Mouse (Mus musculus) hindbrain, embryonic 16.5 days (tissue): ENCODE measurements around the gene Kcnab1. TPM values are rescaled to one million over a fixed set of nuclear protein-coding genes. Genes with fewer than 3 reads are reported as not detected.

Experiments used
- ATAC-seq: fragments of 200-750 bp; cut with Nextera tagmentation; 2 replicates; pipeline ENCODE4 v1.8.0; 2017; ENCODE audit warnings: moderate TSS enrichment, moderate library complexity
- H3K27ac ChIP-seq: fragments of 300-500 bp; sonication (generic); 2 replicates; pipeline ENCODE4 v1.5.1; 2014; ENCODE audit warnings: low read depth, mild to moderate bottlenecking, control low read depth, low read length, moderate library complexity
- H3K27me3 ChIP-seq: fragments of 300-500 bp; sonication (generic); replicated peaks from 2 replicates; pipeline ENCODE4 v1.6.1; 2014; ENCODE audit warnings: low read length; ENCODE audit not compliant: control insufficient read depth, insufficient read depth
- H3K36me3 ChIP-seq: fragments of 300-500 bp; sonication (generic); 2 replicates; pipeline ENCODE4 v1.6.1; 2014; ENCODE audit warnings: mild to moderate bottlenecking, low read length, moderate library complexity, mixed read lengths; ENCODE audit not compliant: control insufficient read depth, insufficient read depth
- H3K4me1 ChIP-seq: fragments of 300-500 bp; sonication (generic); 2 replicates; pipeline ENCODE4 v1.6.1; 2014; ENCODE audit warnings: low read depth, low read length; ENCODE audit not compliant: control insufficient read depth, insufficient read depth
- H3K4me2 ChIP-seq: fragments of 300-500 bp; sonication (generic); 2 replicates; pipeline ENCODE4 v1.6.1; 2014; ENCODE audit warnings: mild to moderate bottlenecking, low read length, control low read depth, moderate library complexity
- H3K4me3 ChIP-seq: fragments of 300-500 bp; sonication (generic); 2 replicates; pipeline ENCODE4 v1.5.1; 2014; ENCODE audit warnings: mild to moderate bottlenecking, low read length, control low read depth, moderate library complexity
- H3K9ac ChIP-seq: fragments of 300-500 bp; sonication (generic); 2 replicates; pipeline ENCODE4 v1.6.1; 2014; ENCODE audit warnings: low read depth, mild to moderate bottlenecking, control low read depth, low read length, moderate library complexity
- H3K9me3 ChIP-seq: fragments of 300-500 bp; sonication (generic); 2 replicates; pipeline ENCODE4 v1.6.1; 2014; ENCODE audit warnings: mild to moderate bottlenecking, low read length, moderate library complexity; ENCODE audit not compliant: control insufficient read depth
- WGBS: fragments of 180-500 bp; shearing (Covaris S2); extraction: QIAGEN DNeasy Blood & Tissue Kit; methylation state at CpG from one replicate; pipeline ENCODE4 v1.1.7; 2014; 5-methylcytosine and 5-hydroxymethylcytosine counted together
- polyA plus RNA-seq: library from polyadenylated mRNA; unstranded; fragments of >200 nt; fragmentation: Nextera tagmentation; extraction: Ambion mirVana; gene quantifications from 2 replicates; pipeline ENCODE4 v1.2.1, GENCODE M21; 2015

Gene Kcnab1
- polyA plus RNA-seq, 1 experiment from 2014 or later, result 12.2 TPM

DNA sequence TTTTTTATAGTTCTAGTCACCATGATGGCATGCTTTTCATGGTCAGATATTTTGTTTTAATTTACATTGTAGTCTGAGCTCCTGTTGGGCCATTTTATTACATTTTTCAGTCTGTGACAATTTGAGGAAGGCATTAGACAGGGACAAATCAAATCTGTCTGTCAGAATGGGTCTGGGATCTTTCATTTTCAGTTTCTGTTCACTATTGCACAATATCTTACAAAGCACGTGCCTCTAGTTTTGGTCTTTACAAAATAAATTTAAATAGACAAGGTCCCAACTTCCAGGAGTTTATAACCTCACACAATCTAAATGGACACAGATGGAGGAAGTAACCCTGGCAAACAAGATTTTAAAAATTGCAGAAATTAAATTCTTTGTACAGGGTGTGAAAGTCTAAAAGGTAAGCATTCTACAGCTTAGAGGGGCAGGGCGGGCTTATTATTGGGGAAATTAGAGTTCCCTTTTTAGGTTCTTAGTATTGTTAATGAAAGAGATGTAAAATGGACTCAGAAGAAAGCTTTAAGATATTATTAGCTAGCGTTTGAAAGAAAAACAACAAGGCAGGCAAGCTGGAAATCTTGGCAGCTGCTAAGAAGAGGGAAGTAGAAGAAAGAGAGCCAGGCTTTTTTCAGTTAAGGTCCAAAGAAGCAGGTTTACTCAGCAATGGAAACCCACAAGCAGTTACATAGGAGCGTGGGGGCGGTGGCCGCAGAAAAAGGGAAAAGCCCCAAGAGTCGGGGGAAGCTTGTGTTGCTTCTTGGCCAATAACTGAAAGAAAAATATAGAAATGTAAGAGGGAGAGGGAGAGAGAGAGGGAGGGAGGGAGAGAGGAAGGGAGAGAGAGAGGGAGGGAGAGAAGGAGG lies 78.9 kb downstream of the Kcnab1 start:
- no peak overlapping the region for H3K4me3 ChIP-seq
- WGBS, result 74% methylated on average over 7 of the region's 7 CpGs
- no peak overlapping the region for H3K9ac ChIP-seq
- H3K4me1 ChIP-seq, result no peaks in the 10 kb centered on the region
- H3K36me3 ChIP-seq, result no peaks in the 10 kb centered on the region
- H3K27ac ChIP-seq, result no peak overlapping the region
- no peak overlapping the region for H3K4me2 ChIP-seq
- no peaks in the 10 kb centered on the region for H3K27me3 ChIP-seq
- ATAC-seq, result no peak
- no peaks in the 10 kb centered on the region for H3K9me3 ChIP-seq

DNA sequence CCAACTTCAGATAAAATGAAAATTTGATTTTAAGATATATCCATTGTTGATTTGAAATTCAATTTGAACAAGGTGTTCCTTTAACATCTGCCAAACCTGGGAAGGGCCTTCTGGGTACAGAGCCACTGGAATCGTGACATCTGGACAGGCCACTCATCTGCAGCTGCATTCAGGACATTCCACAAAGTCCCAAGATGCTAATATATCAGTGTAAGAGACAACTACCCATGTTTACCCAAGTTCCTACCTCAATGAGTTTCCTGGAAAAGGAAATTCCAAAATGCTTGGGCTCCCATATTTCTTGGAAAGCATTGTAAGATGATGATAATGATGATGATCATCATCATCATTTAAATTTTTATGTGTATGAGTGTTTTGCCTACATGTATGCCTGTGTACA lies 91.4 kb downstream of the Kcnab1 start:
- Histone ChIP-seq H3K4me2 (no peak overlapping the region), H3K4me1 (no peaks in the 10 kb centered on the region), H3K9me3 (no peaks in the 10 kb centered on the region), H3K27ac (no peak overlapping the region), H3K9ac (no peak overlapping the region), H3K27me3 (no peaks in the 10 kb centered on the region), H3K4me3 (no peak overlapping the region), H3K36me3 (no peaks in the 10 kb centered on the region)
- no peak for ATAC-seq
- 76% methylated on average over 1 of the region's 1 CpGs for WGBS

DNA sequence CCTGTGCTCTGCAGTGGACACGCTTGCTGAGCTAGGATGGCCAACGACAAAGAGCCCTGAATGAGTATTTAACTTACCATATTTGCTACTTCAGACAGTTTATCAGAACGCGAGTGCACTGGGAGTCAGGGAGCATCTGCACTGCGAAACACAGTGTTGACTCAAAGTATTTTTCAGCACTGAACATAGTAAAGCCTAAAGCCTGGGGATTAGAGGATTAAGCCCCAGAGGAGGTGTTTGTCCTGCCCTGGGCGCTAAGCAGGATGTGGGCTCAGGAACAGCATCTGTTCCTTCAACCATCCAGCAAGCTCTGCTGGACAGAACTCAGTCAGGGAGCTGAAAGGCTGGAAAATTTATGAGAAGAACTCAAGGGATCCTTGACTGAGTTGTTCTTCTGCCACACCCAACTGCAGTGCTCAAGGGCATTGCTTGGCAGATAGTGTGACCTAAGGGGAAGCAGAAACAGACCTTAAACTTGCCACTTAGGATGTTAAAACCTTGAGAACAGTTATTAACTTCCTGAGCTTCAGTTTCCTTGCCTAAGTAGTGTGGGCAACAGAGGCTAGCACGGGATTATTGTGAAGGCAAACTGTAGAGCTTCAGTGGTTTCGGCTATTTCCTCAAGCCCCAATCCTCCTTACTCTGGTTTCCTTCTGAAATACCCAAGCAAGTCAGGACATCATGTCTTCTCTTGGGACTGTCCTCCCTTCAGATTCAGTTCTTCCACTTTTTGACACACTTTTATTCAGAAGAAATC lies 94.4 kb downstream of the Kcnab1 start:
- no peak for ATAC-seq
- Histone ChIP-seq H3K9me3 (no peaks in the 10 kb centered on the region), H3K27me3 (no peaks in the 10 kb centered on the region), H3K36me3 (no peaks in the 10 kb centered on the region), H3K27ac (no peak overlapping the region), H3K4me3 (no peak overlapping the region), H3K4me2 (no peak overlapping the region), H3K4me1 (no peaks in the 10 kb centered on the region), H3K9ac (no peak overlapping the region)
- 76% methylated on average over 8 of the region's 8 CpGs for WGBS

DNA sequence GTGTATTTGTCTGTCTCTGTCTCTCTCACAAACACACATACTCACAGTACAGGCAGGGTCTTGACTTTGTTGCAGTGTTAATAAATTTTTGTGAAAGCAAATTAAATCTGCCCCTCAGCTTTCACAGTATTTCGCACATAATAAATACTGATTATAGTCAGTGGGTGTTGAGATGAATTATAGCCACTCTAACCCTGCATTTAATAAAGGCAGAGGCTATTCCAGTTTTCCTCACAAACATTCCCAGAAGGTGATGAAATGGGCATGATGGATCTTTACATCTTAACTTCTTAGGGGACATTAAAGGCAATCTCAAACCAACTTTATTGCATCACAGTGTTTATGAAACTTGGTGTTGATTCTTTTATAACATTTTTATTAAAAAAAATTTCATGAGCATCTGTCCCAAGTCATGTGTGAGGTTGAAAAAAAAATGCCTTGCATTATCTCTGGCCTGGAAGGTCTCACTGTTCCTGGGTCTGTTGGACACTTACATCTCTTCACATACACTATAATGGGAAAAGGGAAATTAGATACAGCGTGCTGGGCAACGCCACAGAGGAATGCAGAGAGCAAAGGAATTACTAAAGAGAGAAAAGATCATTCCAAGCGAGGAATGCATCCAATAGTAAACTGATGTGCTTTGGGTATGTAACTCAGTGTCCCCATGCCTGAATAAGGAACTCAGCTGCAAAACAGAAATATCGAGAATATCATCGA lies 95.3 kb downstream of the Kcnab1 start:
- Histone ChIP-seq H3K36me3 (no peaks in the 10 kb centered on the region), H3K4me2 (no peak overlapping the region), H3K4me1 (no peaks in the 10 kb centered on the region), H3K4me3 (no peak overlapping the region), H3K27ac (no peak overlapping the region), H3K9me3 (no peaks in the 10 kb centered on the region), H3K27me3 (no peaks in the 10 kb centered on the region), H3K9ac (no peak overlapping the region)
- ATAC-seq, result no peak; the same call in 1 of the 2 replicates
- WGBS, result 48% methylated on average over 6 of the region's 6 CpGs

DNA sequence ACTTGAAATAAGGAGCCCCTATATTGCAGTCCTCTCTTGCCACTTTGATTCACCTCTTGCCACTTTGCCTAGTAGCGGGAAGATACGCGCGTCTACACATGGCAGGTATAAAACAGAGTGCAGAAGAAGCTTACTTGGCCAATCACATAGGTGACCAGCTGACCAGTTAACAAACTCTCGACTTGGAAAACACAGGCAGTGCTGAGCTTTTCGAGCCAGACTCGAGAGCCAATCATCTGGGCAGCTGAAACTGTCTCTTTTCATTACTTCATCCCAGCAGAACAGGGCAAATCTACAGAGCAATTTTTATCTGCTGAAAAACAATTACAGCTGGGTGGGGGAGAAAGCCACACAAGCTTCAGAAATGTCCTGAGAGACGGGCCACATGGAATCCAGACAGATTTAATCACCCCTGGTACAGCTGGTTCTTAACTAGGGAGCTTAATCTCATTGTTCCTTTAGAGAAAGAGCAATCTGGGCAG lies 96.4 kb downstream of the Kcnab1 start:
- H3K4me1 ChIP-seq, result no peaks in the 10 kb centered on the region
- H3K27me3 ChIP-seq, result no peaks in the 10 kb centered on the region
- 64% methylated on average over 8 of the region's 8 CpGs for WGBS
- H3K4me3 ChIP-seq, result no peak overlapping the region
- no peaks in the 10 kb centered on the region for H3K36me3 ChIP-seq
- peak; percentile 58; the same call in 1 of the 2 replicates for ATAC-seq
- no peak overlapping the region for H3K4me2 ChIP-seq
- H3K27ac ChIP-seq, result no peak overlapping the region
- H3K9ac ChIP-seq, result no peak overlapping the region
- no peaks in the 10 kb centered on the region for H3K9me3 ChIP-seq

DNA sequence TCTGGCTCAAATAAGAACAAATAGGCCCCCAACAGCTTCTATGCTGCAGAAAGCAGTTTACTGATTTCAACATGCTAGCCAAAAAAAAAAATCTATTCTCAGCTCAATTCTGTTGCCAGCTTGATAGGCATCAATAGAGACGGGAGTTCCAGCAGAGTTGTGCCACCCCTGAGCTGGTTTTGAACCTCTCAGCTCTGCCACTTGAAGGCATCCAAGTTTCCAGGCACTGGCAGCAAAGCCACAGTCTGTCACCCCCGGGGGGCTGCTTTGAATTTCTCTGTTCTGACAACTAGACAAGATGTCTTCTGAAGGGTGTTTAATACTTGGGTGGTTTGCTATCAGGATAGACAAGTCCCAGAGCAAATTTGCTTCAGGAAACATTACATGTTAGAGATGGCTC lies 104.5 kb downstream of the Kcnab1 start:
- H3K27me3 ChIP-seq, result no peaks in the 10 kb centered on the region
- no peak overlapping the region for H3K4me3 ChIP-seq
- H3K9me3 ChIP-seq, result no peaks in the 10 kb centered on the region
- H3K9ac ChIP-seq, result no peak overlapping the region
- no peaks in the 10 kb centered on the region for H3K36me3 ChIP-seq
- H3K4me2 ChIP-seq, result no peak overlapping the region
- H3K4me1 ChIP-seq, result no peaks in the 10 kb centered on the region
- no peak overlapping the region for H3K27ac ChIP-seq
- WGBS, result 66% methylated on average over 2 of the region's 2 CpGs
- ATAC-seq, result peak; percentile 64; the same call in 1 of the 2 replicates

DNA sequence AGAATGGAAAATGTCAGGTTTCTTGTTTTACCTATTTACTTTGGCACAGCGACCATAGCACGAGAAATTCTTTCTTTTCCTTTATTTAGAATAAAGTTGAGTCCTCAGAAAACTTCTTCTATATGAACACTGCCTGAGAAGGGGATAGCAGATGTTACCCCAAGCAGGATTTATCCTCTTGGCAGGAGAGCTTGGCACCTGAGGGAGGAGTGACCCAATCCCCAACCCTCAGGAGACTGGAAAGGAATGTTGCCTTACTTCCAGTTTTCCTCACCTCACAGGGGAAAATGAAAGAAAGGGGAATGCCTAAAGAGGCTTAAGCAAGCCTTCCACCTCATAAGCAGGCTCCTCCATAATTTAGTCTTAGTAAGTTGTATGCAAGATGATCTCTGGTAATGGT lies 105.5 kb downstream of the Kcnab1 start:
- H3K36me3 ChIP-seq, result no peaks in the 10 kb centered on the region
- 88% methylated on average over 2 of the region's 2 CpGs for WGBS
- no peak for ATAC-seq

DNA sequence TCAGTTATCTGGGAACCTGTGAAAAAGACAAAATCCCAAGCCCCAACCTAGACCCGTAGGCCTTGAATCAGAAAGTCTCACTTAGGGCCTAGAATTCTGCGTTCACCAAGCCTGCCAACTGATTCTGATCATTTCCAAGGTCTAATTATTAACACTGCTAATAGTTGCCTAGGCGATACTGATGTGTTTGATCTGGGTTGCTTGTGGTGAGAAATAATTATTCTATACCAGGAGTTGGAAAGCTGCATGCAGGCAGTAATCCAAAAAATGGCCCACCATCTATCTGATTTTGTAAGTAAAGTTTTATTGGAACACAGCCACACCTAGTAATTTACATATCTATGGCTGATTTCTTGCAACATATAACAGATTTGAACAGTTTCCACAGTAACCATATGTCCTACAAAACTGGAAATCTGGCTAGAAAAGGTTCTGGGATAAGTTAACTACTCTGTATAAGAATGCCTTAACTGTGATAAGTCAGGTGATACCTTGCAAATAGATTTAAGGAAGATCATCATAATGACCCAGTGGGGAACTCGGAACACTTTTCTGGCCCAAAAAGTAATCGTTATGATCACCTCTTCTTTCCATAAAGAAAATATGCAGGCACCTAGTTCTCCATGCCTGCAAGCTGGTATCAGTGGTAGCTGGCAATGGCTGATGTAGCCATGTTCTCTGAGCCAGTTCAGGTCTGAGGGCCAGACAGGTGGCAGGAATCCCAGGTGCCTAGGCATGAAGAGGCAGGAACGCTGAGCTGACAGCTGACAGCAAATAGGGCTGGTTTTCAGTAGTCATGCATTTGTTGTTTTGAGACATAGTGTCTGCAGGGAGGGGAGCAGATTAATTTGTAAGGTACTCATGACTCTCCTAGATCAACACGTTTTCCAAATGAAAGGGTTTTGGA lies 108.7 kb downstream of the Kcnab1 start:
- no peaks in the 10 kb centered on the region for H3K36me3 ChIP-seq
- H3K4me3 ChIP-seq, result no peak overlapping the region
- H3K9me3 ChIP-seq, result no peaks in the 10 kb centered on the region
- no peaks in the 10 kb centered on the region for H3K27me3 ChIP-seq
- H3K4me2 ChIP-seq, result no peak overlapping the region
- no peak overlapping the region for H3K9ac ChIP-seq
- no peak for ATAC-seq
- H3K4me1 ChIP-seq, result no peaks in the 10 kb centered on the region
- 77% methylated on average over 7 of the region's 7 CpGs for WGBS
- no peak overlapping the region for H3K27ac ChIP-seq

More for the DNA sequence above, 105.5 kb downstream of the Kcnab1 start:
- H3K27ac ChIP-seq, result no peak overlapping the region
- no peak overlapping the region for H3K9ac ChIP-seq
- H3K4me1 ChIP-seq, result no peaks in the 10 kb centered on the region
- H3K27me3 ChIP-seq, result no peaks in the 10 kb centered on the region
- no peak overlapping the region for H3K4me2 ChIP-seq
- H3K9me3 ChIP-seq, result no peaks in the 10 kb centered on the region
- no peak overlapping the region for H3K4me3 ChIP-seq
